Mouse (Mus musculus) mouse trophoblast stem cell (cell line): ENCODE measurements around the gene Ndufs6.

ENCODE experiments used
- in situ Hi-C, 2 experiments: fragments of 300-500 bp; cut with MseI, MboI; formaldehyde crosslinking; loops; 2 replicates in 1 of 2; 3 replicates in 1 of 2; pipeline ENCODE4 v1.15.1; 2025

Ndufs6 gene

DNA sequence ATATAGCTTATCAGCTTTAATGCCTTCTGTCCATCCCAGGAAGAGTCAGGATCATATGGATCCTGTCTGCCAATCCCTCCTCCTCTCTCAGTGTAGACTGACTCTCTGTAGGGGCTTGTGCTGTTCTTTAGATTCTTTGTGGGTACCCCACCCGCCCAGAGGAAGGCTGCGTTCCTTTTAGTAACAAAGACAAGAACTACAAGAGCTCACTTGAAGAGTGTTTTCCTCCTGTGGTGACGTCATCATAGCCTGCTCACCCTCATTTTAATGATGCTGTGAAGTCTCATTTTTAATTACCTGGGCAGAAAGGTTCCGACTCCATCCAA lies 22.3 kb downstream of the Ndufs6 start:
- in situ Hi-C loops: loop anchor here (5.0 to 10.0 kb wide), 2 partner anchors 54 to 211 kb away; no protein-coding TSS in a partner anchor

GRCm38 (mm10) chr13:73305398-73306084 lies 22.8 kb downstream of the Ndufs6 start:
- in situ Hi-C loops: loop anchor here (5.0 to 10.0 kb wide), 2 partner anchors 53 to 211 kb away; no protein-coding TSS in a partner anchor

DNA sequence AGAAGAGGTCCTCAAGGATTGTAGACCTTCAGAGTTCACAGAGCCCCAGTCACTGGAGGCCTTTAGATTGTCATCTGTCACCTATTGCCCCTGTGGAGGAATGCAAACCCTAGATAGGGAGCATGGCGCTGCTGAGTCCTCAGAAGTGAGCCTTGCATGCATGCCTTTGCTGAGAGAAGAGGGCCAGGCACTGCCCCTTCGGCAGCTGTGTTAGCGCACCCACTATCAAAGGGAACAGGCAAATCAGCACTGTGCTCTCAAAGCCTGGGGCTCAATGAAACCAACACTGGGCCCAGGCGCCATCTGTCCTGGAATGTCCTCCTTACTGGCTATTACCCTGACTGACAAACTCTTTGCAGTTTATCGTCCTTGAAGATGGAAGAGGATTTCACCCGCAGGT lies 23.6 kb downstream of the Ndufs6 start:
- in situ Hi-C loops: loop anchor here (5.0 to 10.0 kb wide), 2 partner anchors 52 to 210 kb away; no protein-coding TSS in a partner anchor

GRCm38 (mm10) chr13:73299322-73299721 lies 29.0 kb downstream of the Ndufs6 start:
- in situ Hi-C loops: no loop called here

GRCm38 (mm10) chr13:73298717-73299116 lies 29.6 kb downstream of the Ndufs6 start:
- in situ Hi-C loops: no loop called here

DNA sequence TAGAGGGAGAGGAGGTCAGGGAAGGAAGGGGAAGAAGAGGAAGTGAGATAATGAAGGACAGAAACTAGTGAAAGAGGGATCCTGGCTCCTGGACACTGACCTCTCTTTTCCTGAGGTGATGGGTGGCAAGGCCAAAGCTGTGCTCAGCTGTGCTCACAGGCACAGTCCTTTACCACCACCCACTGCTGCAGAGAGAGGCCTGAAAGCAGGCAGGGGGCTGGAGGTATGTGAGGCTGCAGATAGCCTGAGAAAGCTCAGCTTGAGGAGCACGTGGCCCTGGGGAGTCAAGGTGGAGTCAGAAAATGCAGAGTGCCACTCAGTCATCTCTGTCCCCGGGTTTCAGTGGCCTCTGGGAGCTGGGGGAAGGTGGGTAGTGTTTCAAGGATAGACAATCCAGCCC lies 37.2 kb downstream of the Ndufs6 start:
- in situ Hi-C loops: no loop called here

DNA sequence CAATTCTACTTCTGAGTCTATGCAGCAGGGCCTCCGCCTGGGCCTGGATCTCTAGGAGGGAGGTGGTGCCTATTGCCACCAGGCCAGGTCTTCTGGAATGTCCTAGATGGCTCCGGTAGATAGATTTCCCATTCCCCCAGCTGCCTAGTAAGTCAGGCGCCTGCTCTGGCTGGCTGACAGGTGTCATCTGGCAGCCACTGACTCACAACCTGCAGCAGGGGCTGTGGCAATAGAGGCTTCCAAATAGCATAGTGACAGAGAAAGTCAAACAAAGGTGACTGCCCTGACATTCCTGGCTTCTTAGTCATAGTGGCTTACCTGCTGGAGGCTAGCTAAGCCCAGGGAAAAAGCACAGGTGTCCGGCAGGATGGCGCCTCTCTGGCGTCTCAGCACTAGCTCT lies 38.1 kb downstream of the Ndufs6 start:
- in situ Hi-C loops: no loop called here

- in situ Hi-C loops: no loop called here
These were observed 44.8 kb downstream of the Ndufs6 start for GRCm38 (mm10) chr13:73283534-73283933.

DNA sequence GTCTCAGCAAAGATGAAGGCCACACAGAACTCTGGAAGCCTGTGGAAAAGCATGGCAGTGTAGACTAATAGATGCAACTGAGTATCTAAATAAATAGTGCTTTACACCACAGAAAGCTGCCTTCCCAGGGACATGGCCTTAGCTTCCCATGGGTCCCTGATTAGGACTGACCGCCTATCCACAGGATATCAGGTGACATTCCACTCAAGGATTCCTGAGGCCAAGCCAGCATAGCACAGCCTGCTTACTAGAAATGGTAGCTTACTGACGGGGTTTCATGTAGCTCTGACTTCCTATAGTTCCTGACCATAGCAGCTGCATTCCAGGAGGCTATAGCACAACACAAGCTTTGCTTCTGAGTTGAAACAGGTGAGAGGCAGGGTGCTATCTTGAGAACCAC lies 45.9 kb downstream of the Ndufs6 start:
- in situ Hi-C loops: no loop called here

GRCm38 (mm10) chr13:73279196-73279595 lies 49.1 kb downstream of the Ndufs6 start:
- in situ Hi-C loops: no loop called here

DNA sequence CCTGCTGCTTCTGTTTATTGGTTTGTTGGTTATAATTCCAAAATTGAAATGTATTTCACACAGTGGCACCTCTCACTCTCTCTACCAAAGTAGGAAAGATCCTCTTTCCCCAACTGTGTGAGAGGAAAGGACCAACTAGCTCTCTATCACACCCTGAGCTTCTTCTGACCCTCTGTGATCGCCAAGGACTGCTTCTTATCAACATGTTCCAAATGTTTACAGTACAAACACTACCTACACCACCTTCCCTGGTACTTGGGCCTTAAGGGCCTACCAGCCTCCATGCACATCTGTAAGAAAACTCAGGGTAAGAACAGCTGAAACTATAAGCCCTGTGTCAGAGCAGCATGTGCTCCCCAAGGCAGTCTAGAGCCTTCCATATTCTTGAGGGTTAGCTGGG lies 50.5 kb downstream of the Ndufs6 start:
- in situ Hi-C loops: no loop called here

DNA sequence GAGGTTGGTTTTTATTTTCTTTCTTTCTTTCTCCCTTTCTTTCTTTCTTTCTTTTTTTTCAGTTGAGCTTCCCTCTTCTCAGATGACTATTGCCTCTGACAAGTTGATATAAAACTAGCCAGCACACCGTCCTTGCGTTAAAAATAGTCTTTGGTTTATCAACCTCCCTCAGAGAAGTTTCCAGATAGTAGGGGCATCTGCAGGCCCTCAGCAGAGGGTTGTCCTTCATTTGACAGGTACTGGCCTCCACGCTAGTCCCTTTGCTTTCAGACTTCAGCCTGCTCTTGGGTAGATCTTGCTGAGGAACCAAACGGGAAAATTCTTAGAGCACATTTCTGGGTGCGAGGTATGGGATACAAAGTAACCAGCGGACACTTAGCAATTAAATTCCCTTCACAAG lies 51.0 kb downstream of the Ndufs6 start:
- in situ Hi-C loops: no loop called here

DNA sequence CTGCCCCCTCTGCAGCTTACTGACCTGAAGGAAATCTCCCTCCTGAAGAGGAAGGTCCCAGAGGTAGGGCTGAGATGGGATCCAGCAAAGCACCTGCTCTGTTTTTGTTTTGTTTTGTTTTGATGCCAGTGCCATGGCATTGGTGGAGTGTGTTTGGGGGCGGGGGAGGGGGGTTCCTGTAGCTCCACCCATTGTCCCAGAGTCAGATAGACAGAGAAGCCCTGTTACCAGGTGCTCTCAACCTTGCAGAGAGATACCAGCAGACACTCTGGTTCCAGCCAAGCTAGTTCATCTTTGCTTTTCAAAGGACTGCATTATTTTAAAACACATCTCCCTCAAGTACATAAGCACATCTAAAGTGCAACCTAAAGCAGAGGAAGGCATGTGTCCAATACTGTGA lies 54.8 kb downstream of the Ndufs6 start:
- in situ Hi-C loops: no loop called here

DNA sequence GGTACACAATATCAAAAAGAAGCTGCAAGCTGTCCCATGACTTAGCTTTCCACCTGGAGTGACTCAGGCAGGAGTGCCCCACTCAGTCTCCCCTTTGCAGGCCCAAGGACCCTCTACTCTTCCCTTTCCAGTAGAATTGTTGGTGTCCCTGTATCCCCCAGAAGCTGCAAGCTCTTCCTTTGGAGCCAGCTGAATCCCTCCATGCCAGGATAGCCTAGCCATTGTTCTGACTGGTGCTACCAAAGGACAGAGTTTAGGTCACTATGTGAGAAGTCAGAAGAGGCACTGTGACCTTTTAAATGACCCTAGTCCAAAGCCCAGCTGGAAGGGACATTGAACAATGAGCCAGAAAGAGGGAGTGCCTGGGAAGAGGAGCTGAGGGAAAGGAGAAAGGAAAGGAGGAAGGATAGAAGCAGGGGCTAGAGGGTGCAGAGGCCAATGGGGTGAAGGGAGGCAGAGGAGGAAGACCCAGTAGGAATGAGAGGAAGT lies 55.5 kb downstream of the Ndufs6 start:
- in situ Hi-C loops: no loop called here

DNA sequence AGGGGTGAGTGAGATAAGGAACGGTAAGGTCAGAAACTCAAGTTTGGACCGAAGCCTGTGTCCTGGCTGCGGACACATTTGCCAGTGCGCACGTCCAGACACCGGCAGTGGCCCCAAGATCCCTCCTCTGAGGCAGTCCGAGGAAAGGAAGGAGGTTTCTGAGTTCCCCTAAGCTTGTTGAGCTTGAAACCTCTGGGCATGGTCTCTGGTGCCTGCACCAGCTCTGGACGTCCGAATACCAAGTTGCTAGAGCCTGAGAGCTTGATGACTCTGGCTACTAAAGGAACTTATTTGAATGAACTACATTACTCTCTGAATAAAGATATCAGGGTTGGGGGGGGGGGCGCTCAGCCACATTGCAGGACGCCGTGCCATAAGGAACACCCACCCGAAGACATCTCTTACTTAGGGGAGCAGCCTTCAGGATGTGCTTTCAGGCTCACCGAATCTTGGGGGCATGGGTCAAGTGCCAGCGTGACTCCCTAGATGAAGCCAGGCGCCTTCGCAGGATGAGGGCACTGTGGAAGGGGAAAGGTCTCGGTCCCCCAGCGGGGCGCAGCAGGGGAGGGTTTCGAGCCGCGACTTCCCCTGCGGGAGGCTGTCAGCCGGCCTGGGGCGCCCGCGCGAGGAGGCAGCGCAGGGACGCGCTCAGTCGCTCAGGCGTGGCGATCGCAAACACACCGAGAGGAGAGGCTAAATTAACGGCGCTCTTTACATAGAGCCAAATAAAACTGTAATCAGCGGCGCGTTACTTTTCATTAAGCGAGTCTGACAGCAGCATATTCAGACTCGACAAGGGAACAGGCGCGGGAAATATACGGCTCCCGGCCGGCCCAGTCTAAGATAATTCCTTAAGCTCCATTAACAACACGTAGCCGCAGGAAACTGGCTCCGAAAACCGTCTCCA lies 56.8 kb downstream of the Ndufs6 start:
- in situ Hi-C loops: no loop called here

DNA sequence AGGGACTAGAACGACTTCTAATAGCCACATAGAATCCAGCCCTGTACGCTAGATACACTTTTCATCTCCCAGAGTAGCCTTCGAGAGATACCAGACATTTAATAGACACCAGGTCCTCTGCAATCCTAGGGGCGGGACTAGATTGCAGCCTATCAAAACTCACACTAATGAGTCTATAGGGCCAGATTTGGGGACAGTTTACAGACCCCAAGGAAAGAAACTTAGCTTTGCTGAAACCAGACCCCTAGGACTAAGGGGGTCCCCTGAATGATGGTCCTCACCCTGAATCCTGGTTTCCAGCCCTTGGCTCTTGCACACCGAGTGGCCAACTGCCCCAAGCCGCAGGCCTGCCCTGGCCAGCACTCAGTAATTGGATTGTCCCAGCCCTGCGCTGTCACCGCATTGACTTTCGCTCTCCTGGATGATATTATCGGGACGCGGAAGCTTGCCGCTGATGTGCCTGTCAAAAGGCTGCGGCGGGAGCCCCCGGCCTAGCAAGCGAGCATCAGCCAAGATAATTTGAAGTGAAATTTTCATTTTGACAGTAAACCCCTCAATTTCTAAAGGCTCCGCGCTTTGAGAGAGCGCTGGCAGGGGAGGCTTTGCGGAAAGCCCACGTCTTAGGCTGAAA lies 57.8 kb downstream of the Ndufs6 start:
- in situ Hi-C loops: no loop called here

DNA sequence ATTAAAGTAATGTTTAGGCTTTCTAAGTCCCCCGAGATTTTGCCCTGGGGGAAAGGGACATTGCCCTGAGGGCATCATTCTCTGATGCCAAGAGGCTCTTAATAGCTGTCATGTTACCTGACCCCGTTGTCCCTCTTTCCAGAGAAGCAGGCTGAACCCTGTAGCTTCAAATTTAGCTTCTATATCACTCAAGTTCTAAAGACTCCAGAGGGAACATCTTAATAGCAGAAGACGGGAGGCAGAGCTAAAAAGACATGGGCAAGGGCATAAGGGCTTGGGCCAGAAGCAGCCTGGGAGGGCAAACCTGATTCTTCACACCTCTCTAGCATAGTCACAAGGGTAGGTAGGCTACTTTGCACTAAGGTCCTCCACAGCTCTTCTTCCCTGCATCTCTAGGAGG lies 58.5 kb downstream of the Ndufs6 start:
- in situ Hi-C loops: no loop called here
